Mouse (Mus musculus) forebrain, embryonic 11.5 days (tissue): ENCODE measurements around the gene Map4k2. TPM values are rescaled to one million over a fixed set of nuclear protein-coding genes. Genes with fewer than 3 reads are reported as not detected.

Experiments
- ATAC-seq: fragments of 200-750 bp; cut with Nextera tagmentation; replicated peaks from 2 replicates; pipeline ENCODE4 v1.8.0; 2017; ENCODE audit warnings: moderate TSS enrichment; ENCODE audit not compliant: low FRiP score
- DNase-seq: peaks from one replicate; pipeline ENCODE4 v3.0.0-alpha.2; 2017; ENCODE audit warnings: low spot score
- H3K27ac ChIP-seq: fragments of 300-500 bp; sonication (generic); 2 replicates; pipeline ENCODE4 v1.5.1; 2014; ENCODE audit warnings: low read depth, low read length
- H3K27me3 ChIP-seq: fragments of 300-500 bp; sonication (generic); 2 replicates; pipeline ENCODE4 v1.6.1; 2014; ENCODE audit warnings: mild to moderate bottlenecking, low read length, mixed read lengths; ENCODE audit not compliant: control insufficient read depth, insufficient read depth
- H3K36me3 ChIP-seq: fragments of 300-500 bp; sonication (generic); 2 replicates; pipeline ENCODE4 v1.6.1; 2014; ENCODE audit warnings: mild to moderate bottlenecking, low read length, moderate library complexity, mixed read lengths; ENCODE audit not compliant: control insufficient read depth, insufficient read depth
- H3K4me1 ChIP-seq: fragments of 300-500 bp; sonication (generic); replicated peaks from 2 replicates; pipeline ENCODE4 v1.6.1; 2014; ENCODE audit warnings: low read length, mixed read lengths; ENCODE audit not compliant: control insufficient read depth, insufficient read depth
- H3K4me2 ChIP-seq: fragments of 300-500 bp; sonication (generic); 2 replicates; pipeline ENCODE4 v1.6.1; 2014; ENCODE audit warnings: low read depth, mild to moderate bottlenecking, low read length, moderate library complexity, mixed read lengths; ENCODE audit not compliant: severe bottlenecking
- H3K4me3 ChIP-seq: fragments of 300-500 bp; sonication (generic); 2 replicates; pipeline ENCODE4 v1.5.1; 2014; ENCODE audit warnings: low read depth, low read length
- H3K9ac ChIP-seq: fragments of 300-500 bp; sonication (generic); 2 replicates; pipeline ENCODE4 v1.6.1; 2014; ENCODE audit warnings: low read length
- H3K9me3 ChIP-seq: fragments of 300-500 bp; sonication (generic); 2 replicates; pipeline ENCODE4 v1.6.1; 2016; ENCODE audit warnings: low read length, mixed read lengths; ENCODE audit not compliant: control insufficient read depth
- WGBS: fragments of 180-500 bp; shearing (Covaris S2); extraction: QIAGEN DNeasy Blood & Tissue Kit; methylation state at CpG from one replicate; pipeline ENCODE4 v1.1.7; 2014; 5-methylcytosine and 5-hydroxymethylcytosine counted together
- polyA plus RNA-seq: library from polyadenylated mRNA; unstranded; fragments of >200 nt; fragmentation: Nextera tagmentation; extraction: Ambion mirVana; gene quantifications from 2 replicates; pipeline ENCODE4 v1.2.1, GENCODE M21; 2014

Map4k2 gene
- polyA plus RNA-seq, 1 experiment from 2014 or later, result 13.7 TPM

GRCm38 (mm10) chr19:6302114-6302513 lies 38.8 kb upstream of the Map4k2 start:
- DNase-seq (no peak), ATAC-seq (no peak)
- Histone ChIP-seq H3K4me2 (no peak overlapping the region), H3K9ac (no peak overlapping the region), H3K27ac (no peak overlapping the region), H3K27me3 (no peaks in the 10 kb centered on the region), H3K36me3 (peaks cover 7% of the 10 kb centered on the region), H3K9me3 (no peaks in the 10 kb centered on the region), H3K4me1 (peaks cover 3% of the 10 kb centered on the region; the same call in 1 of the 2 replicates), H3K4me3 (no peak overlapping the region)
- WGBS, result 94% methylated on average over 5 of the region's 5 CpGs

DNA sequence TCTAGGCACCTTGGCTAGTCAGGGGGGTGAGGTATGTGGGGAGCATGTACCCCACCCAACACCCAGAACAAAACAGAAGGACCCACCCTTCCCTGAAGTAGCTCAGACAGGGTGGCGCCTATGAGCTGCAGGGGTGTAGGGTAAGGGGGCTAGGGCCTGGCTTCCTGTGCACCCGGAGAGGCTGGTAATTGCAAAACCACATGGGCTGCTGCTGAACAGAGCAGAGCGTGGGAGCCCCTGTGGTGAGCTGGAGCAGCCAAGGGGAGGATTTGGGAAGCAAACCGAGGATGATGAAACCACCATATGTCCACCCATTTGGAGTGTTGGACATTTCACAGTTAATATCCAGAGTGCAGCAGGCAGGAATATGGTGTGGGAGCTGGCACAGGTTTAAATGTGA lies 38.4 kb upstream of the Map4k2 start:
- ATAC-seq (no peak), DNase-seq (no peak)
- H3K4me2 ChIP-seq, result no peak overlapping the region
- H3K27me3 ChIP-seq, result no peaks in the 10 kb centered on the region
- no peak overlapping the region for H3K9ac ChIP-seq
- H3K4me1 ChIP-seq, result peaks cover 3% of the 10 kb centered on the region; the same call in 1 of the 2 replicates
- H3K9me3 ChIP-seq, result no peaks in the 10 kb centered on the region
- no peak overlapping the region for H3K4me3 ChIP-seq
- 41% methylated on average over 4 of the region's 4 CpGs for WGBS
- H3K36me3 ChIP-seq, result peaks cover 7% of the 10 kb centered on the region
- no peak overlapping the region for H3K27ac ChIP-seq

GRCm38 (mm10) chr19:6303831-6304230 lies 37.1 kb upstream of the Map4k2 start:
- WGBS, result 80% methylated on average over 6 of the region's 6 CpGs
- H3K4me1 ChIP-seq, result peaks cover 3% of the 10 kb centered on the region; the same call in 1 of the 2 replicates
- no peaks in the 10 kb centered on the region for H3K9me3 ChIP-seq
- H3K27me3 ChIP-seq, result no peaks in the 10 kb centered on the region
- no peak overlapping the region for H3K27ac ChIP-seq
- H3K9ac ChIP-seq, result no peak overlapping the region
- no peak overlapping the region for H3K4me3 ChIP-seq
- H3K36me3 ChIP-seq, result no peaks in the 10 kb centered on the region
- no peak for DNase-seq
- no peak for ATAC-seq
- H3K4me2 ChIP-seq, result no peak overlapping the region

DNA sequence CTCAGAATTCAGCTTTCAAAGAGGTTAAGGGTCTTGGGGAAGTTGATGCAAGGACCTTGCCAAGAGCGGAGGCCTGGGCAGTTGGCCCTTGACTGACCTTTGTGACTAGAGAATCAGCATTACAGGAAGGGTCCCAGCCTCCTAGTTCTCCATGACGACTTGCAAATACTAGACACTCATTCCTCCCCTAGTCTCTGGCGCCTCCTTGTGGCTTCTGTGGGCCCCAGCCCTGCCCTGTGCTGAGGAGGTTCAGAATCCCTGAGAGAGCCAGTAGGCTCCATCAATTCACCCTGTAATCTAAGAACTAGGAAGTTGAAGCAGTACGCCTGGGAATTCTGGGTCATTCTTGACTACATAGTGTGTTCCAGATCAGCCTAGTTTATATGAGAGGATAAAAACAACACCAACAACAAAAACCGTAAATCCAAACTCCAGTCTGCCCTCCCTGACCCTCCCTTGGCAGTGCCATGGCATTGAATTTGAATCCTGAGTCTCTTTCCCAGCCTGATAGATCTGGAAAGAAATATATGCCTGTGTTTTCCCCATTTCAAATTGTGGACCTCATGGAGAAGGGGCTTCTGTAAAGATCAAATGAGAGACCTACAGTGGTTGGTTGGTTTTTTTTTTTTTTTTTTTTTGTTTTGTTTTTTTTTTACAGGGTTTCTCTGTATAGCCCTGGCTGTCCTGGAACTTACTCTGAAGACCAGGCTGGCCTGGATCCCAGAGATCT lies 36.0 kb upstream of the Map4k2 start:
- Histone ChIP-seq H3K27ac (no peak overlapping the region), H3K36me3 (no peaks in the 10 kb centered on the region), H3K4me3 (no peak overlapping the region), H3K4me1 (peaks cover 3% of the 10 kb centered on the region; the same call in 1 of the 2 replicates), H3K27me3 (no peaks in the 10 kb centered on the region), H3K4me2 (no peak overlapping the region), H3K9me3 (no peaks in the 10 kb centered on the region), H3K9ac (no peak overlapping the region)
- ATAC-seq, result 0 out of 2 replicates have a peak, but pooled peaks have one; percentile 60
- WGBS, result 27% methylated on average over 5 of the region's 5 CpGs
- DNase-seq, result peak; percentile 90

- ATAC-seq (no peak), DNase-seq (no peak)
- Histone ChIP-seq H3K36me3 (no peaks in the 10 kb centered on the region), H3K4me2 (peak overlapping the region; percentile 70), H3K27me3 (no peaks in the 10 kb centered on the region), H3K4me1 (peaks cover 3% of the 10 kb centered on the region; the same call in 1 of the 2 replicates), H3K4me3 (peak overlapping the region; percentile 67), H3K9ac (peak overlapping the region; percentile 55), H3K9me3 (no peaks in the 10 kb centered on the region), H3K27ac (no peak overlapping the region)
- 58% methylated on average over 8 of the region's 8 CpGs for WGBS
Measured at GRCm38 (mm10) chr19:6305517-6306115, 35.3 kb upstream of the Map4k2 start.

DNA sequence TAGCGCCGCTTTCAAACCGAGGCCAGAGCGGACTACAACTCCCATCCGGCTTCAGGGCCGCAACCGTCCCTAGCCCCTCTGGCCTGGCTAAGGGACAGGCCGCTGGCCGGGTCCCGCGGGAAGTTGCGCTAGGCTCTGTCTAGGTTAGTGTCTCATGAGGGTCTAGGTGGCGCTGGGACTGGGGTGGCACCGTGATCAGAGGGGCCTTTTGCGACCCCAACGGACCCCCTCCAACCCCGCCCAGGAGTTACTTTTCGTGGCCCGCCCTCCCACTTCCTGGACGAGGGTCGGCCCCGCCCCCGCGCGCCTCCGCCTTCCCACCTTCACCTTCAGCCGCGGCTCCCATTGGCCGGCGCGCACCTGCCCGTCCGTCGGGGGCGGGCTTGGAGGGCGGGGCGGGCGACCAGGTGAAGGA lies 34.8 kb upstream of the Map4k2 start, which contains the start of gene Cdc42bpg:
Gene Cdc42bpg, plus strand, starts transcription at position 320 of the 415 bp plus-strand sequence.
- Histone ChIP-seq H3K4me3 (peak within 1 kb of the TSS; percentile 67), H3K27ac (peak within 1 kb of the TSS; percentile 27; the same call in 1 of the 2 replicates), H3K9me3 (no peaks in the 10 kb centered on the region), H3K4me1 (peaks cover 3% of the 10 kb centered on the region; the same call in 1 of the 2 replicates), H3K4me2 (peak within 1 kb of the TSS; percentile 70), H3K9ac (peak within 1 kb of the TSS; percentile 55), H3K36me3 (no peaks in the 10 kb centered on the region), H3K27me3 (no peaks in the 10 kb centered on the region)
- DNase-seq (peak; percentile 89), ATAC-seq (peak; percentile 71)
- WGBS, result 2% methylated on average over 32 of the region's 38 CpGs

DNA sequence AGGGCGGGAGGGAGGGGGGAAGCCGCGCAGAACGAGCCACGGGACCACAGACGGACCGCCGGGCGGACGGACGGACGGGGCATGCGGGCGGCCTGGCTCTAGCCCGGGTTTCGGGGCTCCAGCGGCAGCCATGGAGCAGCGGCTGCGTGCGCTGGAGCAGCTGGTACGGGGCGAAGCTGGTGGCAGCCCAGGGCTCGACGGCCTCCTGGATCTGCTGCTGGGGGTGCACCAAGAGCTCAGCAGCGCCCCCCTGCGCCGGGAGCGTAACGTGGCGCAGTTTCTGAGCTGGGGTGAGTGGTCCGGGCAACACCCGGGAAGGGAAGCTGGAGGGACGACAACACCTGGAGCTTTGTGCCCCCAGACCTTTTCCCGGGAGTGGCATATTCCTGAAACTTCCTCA lies 34.3 kb upstream of the Map4k2 start:
- Histone ChIP-seq H3K36me3 (no peaks in the 10 kb centered on the region), H3K9me3 (no peaks in the 10 kb centered on the region), H3K4me3 (peak overlapping the region; percentile 67), H3K27ac (no peak overlapping the region), H3K4me1 (peaks cover 3% of the 10 kb centered on the region; the same call in 1 of the 2 replicates), H3K9ac (peak overlapping the region; percentile 55), H3K27me3 (no peaks in the 10 kb centered on the region), H3K4me2 (peak overlapping the region; percentile 70)
- ATAC-seq (peak; percentile 51), DNase-seq (peak; percentile 93)
- 0% methylated on average over 33 of the region's 34 CpGs for WGBS

DNA sequence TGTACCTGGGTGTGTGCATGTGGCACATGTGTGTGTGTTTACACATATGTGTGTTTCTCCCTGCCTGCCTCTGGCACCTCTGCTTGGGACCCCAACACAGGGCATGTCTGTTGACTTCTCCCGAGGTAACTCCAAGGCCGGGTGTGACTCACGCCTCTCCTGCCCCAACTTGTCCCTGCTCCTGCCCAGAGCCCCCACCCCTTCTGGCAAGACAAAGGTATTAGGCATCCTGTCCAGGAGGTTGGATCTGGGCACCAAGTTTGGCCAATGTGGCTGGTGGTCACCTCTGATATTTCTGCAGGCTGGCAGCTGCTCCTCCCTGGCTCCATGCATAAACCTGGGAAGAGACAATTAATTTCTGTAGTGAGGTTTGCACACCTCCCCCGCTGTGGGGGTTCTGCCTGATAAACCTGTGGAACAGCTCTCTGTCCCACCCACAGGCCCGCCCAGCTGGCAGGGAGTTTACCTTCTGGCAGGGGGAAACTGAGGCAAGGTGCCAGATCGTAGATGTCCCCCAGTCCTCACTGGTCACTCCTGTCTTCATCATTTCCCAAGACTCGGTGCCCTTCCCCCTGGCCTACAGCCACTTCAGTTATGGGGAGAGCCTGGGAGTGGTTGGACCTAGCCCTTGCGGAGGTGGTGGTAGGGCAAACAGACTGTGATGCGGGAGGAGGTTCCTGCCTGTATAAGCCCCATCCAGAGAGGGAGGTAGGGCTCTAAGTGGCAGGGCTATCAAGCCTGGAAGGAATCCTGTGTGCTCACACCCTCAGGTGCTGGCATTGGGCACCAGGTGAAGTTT lies 33.0 kb upstream of the Map4k2 start:
- Histone ChIP-seq H3K27ac (no peak overlapping the region), H3K9ac (no peak overlapping the region), H3K4me1 (peaks cover 3% of the 10 kb centered on the region; the same call in 1 of the 2 replicates), H3K27me3 (no peaks in the 10 kb centered on the region), H3K36me3 (no peaks in the 10 kb centered on the region), H3K4me2 (no peak overlapping the region), H3K4me3 (no peak overlapping the region), H3K9me3 (no peaks in the 10 kb centered on the region)
- WGBS, result 86% methylated on average over 9 of the region's 9 CpGs
- ATAC-seq (no peak), DNase-seq (no peak)
